Mouse (Mus musculus): ENCODE results near the gene Lasp1.

GRCm38 (mm10) chr11:97866091-97866888 lies 67.5 kb downstream of the Lasp1 start:
- TF ChIP-seq CTCF (IDR thresholded peaks at IDR 0.05) (no peak), EP300 (IDR thresholded peaks at IDR 0.05; ENCODE audit: insufficient read depth, low read depth, low read length) (no peak), POLR2A (IDR thresholded peaks at IDR 0.05; ENCODE audit: insufficient read depth, low read depth, low read length) (no peak)
